Mouse (Mus musculus): ENCODE measurements at regions not wholly inside any gene's neighbourhood (a gene's known extent, or its start where the extent isn't known, plus 50 kb on each side); places are given as distances from the start of the nearest gene placed in this dataset.

DNA sequence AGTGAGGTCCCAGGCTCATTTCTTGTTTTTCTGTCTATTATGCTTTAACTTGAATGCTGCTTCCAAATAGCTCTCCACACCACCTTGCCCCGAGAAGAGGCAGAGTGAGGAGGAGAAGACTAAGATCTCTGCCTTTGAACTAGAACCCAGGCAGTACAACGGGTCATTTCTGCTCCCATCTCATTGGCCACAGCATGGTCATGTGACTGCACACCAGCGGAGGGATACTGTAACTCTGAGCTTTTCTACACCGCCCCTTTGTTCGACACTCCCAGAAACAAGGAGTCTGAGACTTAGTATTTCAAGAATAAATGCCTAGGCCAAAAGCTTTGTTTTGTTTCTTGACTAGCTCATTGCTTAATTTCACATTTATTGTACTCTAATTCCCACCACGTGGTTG, 230.5 kb upstream of the Habp2 start:
- no peak for TF ChIP-seq CTCF (IDR thresholded peaks at IDR 0.05; ENCODE audit: low read depth)
- TF ChIP-seq EP300 (optimal IDR thresholded peaks at IDR 0.05) = no peak

Data from stomach, postnatal 0 days (tissue).